Mouse (Mus musculus) CH12.LX (cell line): ENCODE measurements around the gene Aqr. TPM values are rescaled to one million over a fixed set of nuclear protein-coding genes. Genes with fewer than 3 reads are reported as not detected.

ENCODE experiments used
- DNase-seq: peaks from one replicate; pipeline ENCODE4 v3.0.0-alpha.2; 2013; ENCODE audit errors: extremely low read depth
- H3K27ac ChIP-seq: 2 replicates; pipeline ENCODE4 v1.5.1; 2012; ENCODE audit warnings: low read depth, mild to moderate bottlenecking, control low read depth, moderate library complexity; ENCODE audit not compliant: insufficient read depth
- H3K27me3 ChIP-seq: replicated peaks from 2 replicates; pipeline ENCODE3; 2012; ENCODE audit warnings: inconsistent platforms
- H3K36me3 ChIP-seq, 2 experiments: replicated peaks in 1 of 2; 2 replicates each; pipeline versions ENCODE3 to v1.6.1; 2012; ENCODE audit warnings: inconsistent platforms in 1 of 2, low read length in 1 of 2, mild to moderate bottlenecking in 1 of 2, mixed read lengths in 1 of 2, moderate library complexity in 1 of 2; ENCODE audit not compliant: control insufficient read depth in 1 of 2, insufficient read depth in 1 of 2
- H3K4me1 ChIP-seq, 2 experiments: 2 replicates each; pipeline ENCODE4 v1.6.1; 2012; ENCODE audit warnings: inconsistent platforms in 1 of 2, moderate library complexity in 1 of 2; ENCODE audit not compliant: insufficient read depth in 2 of 2, control insufficient read depth in 1 of 2
- H3K4me2 ChIP-seq: 2 replicates; pipeline ENCODE4 v1.6.1; 2012; ENCODE audit warnings: low read depth, mild to moderate bottlenecking, control low read depth; ENCODE audit not compliant: poor library complexity, insufficient read depth, severe bottlenecking
- H3K4me3 ChIP-seq, 3 experiments: fragments of 150-350 bp in 1 of 3; sonication (generic) in 1 of 3; replicated peaks in 1 of 3; 2 replicates each; pipeline versions ENCODE3 to v1.5.1; 2011 to 2012; ENCODE audit warnings: low read depth in 2 of 3, low read length in 2 of 3, mild to moderate bottlenecking in 2 of 3, moderate library complexity in 2 of 3, control low read depth in 1 of 3, improper control_type of control experiment in 1 of 3, inconsistent platforms in 1 of 3, mixed read lengths in 1 of 3; ENCODE audit not compliant: poor library complexity in 1 of 3
- H3K79me2 ChIP-seq: replicated peaks from 2 replicates; pipeline ENCODE4 v1.6.1; 2012; ENCODE audit warnings: mild to moderate bottlenecking, moderate library complexity; ENCODE audit not compliant: control insufficient read depth, poor library complexity, insufficient read depth, severe bottlenecking; ENCODE audit errors: extremely low read depth
- H3K9ac ChIP-seq: 2 replicates; pipeline ENCODE4 v1.6.1; 2012; ENCODE audit warnings: low read depth, mild to moderate bottlenecking, control low read depth, moderate library complexity; ENCODE audit not compliant: insufficient read depth
- H3K9me3 ChIP-seq: replicated peaks from 2 replicates; pipeline ENCODE3; 2012; ENCODE audit warnings: low read length, inconsistent platforms, mixed read lengths
- CTCF ChIP-seq, 2 experiments: IDR thresholded peaks in 1 of 2; conservative IDR thresholded peaks in 1 of 2; 2 replicates each; pipeline ENCODE4 v1.5.1; 2011 to 2012; ENCODE audit warnings: low read depth in 2 of 2, low read length in 2 of 2, improper control_type of control experiment in 1 of 2, inconsistent platforms in 1 of 2, mild to moderate bottlenecking in 1 of 2, moderate library complexity in 1 of 2
- E2F4 ChIP-seq: IDR thresholded peaks from 2 replicates; pipeline ENCODE4 v1.6.1; 2011; ENCODE audit warnings: low read depth, low read length, improper control_type of control experiment; ENCODE audit not compliant: insufficient replicate concordance
- ETS1 ChIP-seq: conservative IDR thresholded peaks from 2 replicates; pipeline ENCODE4 v1.6.1; 2012; ENCODE audit warnings: low read depth, mild to moderate bottlenecking, inconsistent platforms, low read length, improper control_type of control experiment, moderate library complexity
- GABPA ChIP-seq: IDR thresholded peaks from 2 replicates; pipeline ENCODE4 v1.6.1; 2012; ENCODE audit warnings: low read depth, low read length, improper control_type of control experiment, inconsistent platforms; ENCODE audit not compliant: insufficient replicate concordance
- HCFC1 ChIP-seq: IDR thresholded peaks from 2 replicates; pipeline ENCODE4 v1.6.1; 2012; ENCODE audit warnings: low read depth, mild to moderate bottlenecking, inconsistent platforms, low read length, improper control_type of control experiment
- IRF4 ChIP-seq: IDR thresholded peaks from 2 replicates; pipeline ENCODE4 v1.6.1; 2014; ENCODE audit warnings: low read depth, mild to moderate bottlenecking, inconsistent platforms, low read length, improper control_type of control experiment
- KAT2A ChIP-seq: IDR thresholded peaks from 2 replicates; pipeline ENCODE4 v1.6.1; 2012; ENCODE audit warnings: low read length, improper control_type of control experiment, inconsistent platforms; ENCODE audit not compliant: insufficient replicate concordance
- MEF2A ChIP-seq: IDR thresholded peaks from 2 replicates; pipeline ENCODE4 v1.6.1; 2014; ENCODE audit warnings: low read depth, mild to moderate bottlenecking, inconsistent platforms, low read length, improper control_type of control experiment, borderline replicate concordance
- MXI1 ChIP-seq: IDR thresholded peaks from 2 replicates; pipeline ENCODE4 v1.6.1; 2011; ENCODE audit warnings: mild to moderate bottlenecking, low read depth, low read length, improper control_type of control experiment
- NRF1 ChIP-seq: IDR thresholded peaks from 2 replicates; pipeline ENCODE4 v1.6.1; 2014; ENCODE audit warnings: low read depth, mild to moderate bottlenecking, inconsistent platforms, low read length, improper control_type of control experiment, moderate library complexity
- RAD21 ChIP-seq: IDR thresholded peaks from 2 replicates; pipeline ENCODE4 v1.6.1; 2011; ENCODE audit warnings: low read depth, mild to moderate bottlenecking, low read length, improper control_type of control experiment, moderate library complexity
- RCOR1 ChIP-seq: conservative IDR thresholded peaks from 2 replicates; pipeline ENCODE4 v1.6.1; 2012; ENCODE audit warnings: low read depth, mild to moderate bottlenecking, inconsistent platforms, low read length, improper control_type of control experiment
- SIN3A ChIP-seq: IDR thresholded peaks from 2 replicates; pipeline ENCODE4 v1.6.1; 2012; ENCODE audit warnings: low read length, improper control_type of control experiment, inconsistent platforms
- SMC3 ChIP-seq: IDR thresholded peaks from 2 replicates; pipeline ENCODE4 v1.6.1; 2011; ENCODE audit warnings: low read depth, low read length, improper control_type of control experiment
- TBP ChIP-seq: conservative IDR thresholded peaks from 2 replicates; pipeline ENCODE4 v1.6.1; 2011; ENCODE audit warnings: low read depth, low read length, improper control_type of control experiment
- USF2 ChIP-seq: conservative IDR thresholded peaks from 2 replicates; pipeline ENCODE4 v1.6.1; 2011; ENCODE audit warnings: low read depth, low read length, improper control_type of control experiment
- ZC3H11A ChIP-seq: IDR thresholded peaks from 2 replicates; pipeline ENCODE4 v1.6.1; 2012; ENCODE audit warnings: low read depth, mild to moderate bottlenecking, inconsistent platforms, low read length, improper control_type of control experiment
- ZNF384 ChIP-seq: IDR thresholded peaks from 2 replicates; pipeline ENCODE4 v1.6.1; 2012; ENCODE audit warnings: low read depth, low read length, improper control_type of control experiment, inconsistent platforms
- dilution Hi-C: fragments of 300-500 bp; cut with MboI; formaldehyde crosslinking; loops from 2 replicates; pipeline ENCODE4 v1.14.3; 2020; ENCODE audit warnings: low sequenced_read_pairs; ENCODE audit not compliant: extremely low pct_unique_long_range_greater_than_20kb, extremely low pct_ligation_motif_present
- in situ Hi-C: fragments of 300-500 bp; cut with MboI; formaldehyde crosslinking; loops from 3 replicates; pipeline ENCODE4 v1.14.3; 2019; ENCODE audit warnings: low sequenced_read_pairs, low pct_ligation_motif_present, low pct_unique_long_range_greater_than_20kb, mixed read lengths
- polyA plus RNA-seq: library from polyadenylated mRNA; unstranded; fragments of >175 nt; gene quantifications from 2 replicates; pipeline ENCODE4 v1.2.1, GENCODE M21; 2012; ENCODE audit warnings: low read depth; ENCODE audit not compliant: insufficient read length
- total RNA-seq, 2 experiments: library from RNA; depleted of rRNA; stranded (reverse); fragments of 300-350 nt in 1 of 2; fragments of >200 nt in 1 of 2; gene quantifications; 2 replicates each; pipeline ENCODE4 v1.2.3; 2012 to 2014

Gene Aqr
- total and polyA plus RNA-seq, 3 experiments: 37.1 to 64.1 (median 44.0) TPM

DNA sequence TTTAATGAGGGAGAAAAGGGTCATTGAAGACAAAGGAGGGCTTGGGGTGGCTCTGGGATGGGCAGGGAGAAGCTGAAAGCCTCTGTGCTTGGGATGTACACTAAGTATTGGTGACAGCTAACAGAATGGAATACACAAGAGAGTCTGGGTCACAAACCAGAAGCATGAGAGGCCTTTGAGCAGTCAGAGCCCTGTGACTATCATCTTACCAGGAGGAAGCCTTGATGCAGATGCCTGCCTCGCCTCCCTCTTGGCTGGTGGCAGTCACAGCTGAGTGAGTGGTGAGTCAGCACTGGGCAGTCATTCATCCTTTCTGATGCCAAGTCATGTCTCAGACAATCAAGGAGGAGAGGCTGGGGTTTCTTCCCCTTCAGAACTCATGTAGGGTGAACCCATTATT lies 99.6 kb downstream of the Aqr start:
- no peaks in the 10 kb centered on the region for H3K9me3 ChIP-seq
- in situ Hi-C loops (no loop called here), dilution Hi-C loops (no loop called here)
- no peak overlapping the region for H3K4me2 ChIP-seq
- no peak overlapping the region for H3K27ac ChIP-seq
- no peak for DNase-seq
- no peak overlapping the region for H3K4me3 ChIP-seq
- TF ChIP-seq USF2 (no peak), IRF4 (no peak), ZC3H11A (no peak), RCOR1 (no peak), GABPA (no peak), HCFC1 (no peak), TBP (no peak), KAT2A (no peak), MXI1 (no peak), ETS1 (no peak), MEF2A (no peak), NRF1 (no peak), CTCF (conservative IDR thresholded peaks at IDR 0.05 in 1 of 2, IDR thresholded peaks at IDR 0.05 in 1 of 2; ENCODE audit: low read depth in 2 of 2, low read length in 2 of 2) (no peak), E2F4 (no peak), ZNF384 (no peak), SMC3 (no peak)
- H3K9ac ChIP-seq: no peak overlapping the region
- no peaks in the 10 kb centered on the region for H3K79me2 ChIP-seq
- H3K4me1 ChIP-seq: peaks cover 0 to 7% of the 10 kb centered on the region in 2 experiments; a peak in 2 of 4 replicates
- no peaks in the 10 kb centered on the region for H3K36me3 ChIP-seq
- H3K27me3 ChIP-seq: no peaks in the 10 kb centered on the region

DNA sequence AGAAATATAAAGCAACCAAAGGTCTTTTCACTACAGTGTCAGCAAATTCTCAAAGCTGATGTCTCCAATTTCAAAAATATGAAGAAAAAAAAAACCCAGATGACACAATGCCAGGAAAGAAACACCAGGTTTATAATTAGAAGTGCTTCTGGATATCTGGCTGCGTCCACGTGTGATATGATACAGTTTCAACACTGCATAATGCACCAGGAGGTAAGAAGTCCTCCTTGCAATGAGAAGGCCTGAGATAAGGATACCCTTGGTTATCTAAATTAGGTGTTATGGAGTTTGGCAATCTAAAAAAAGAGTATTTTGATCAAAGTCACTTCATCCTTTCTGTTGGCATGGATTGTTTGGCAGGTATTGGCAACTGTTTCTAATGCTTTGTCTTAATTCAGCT lies 114.9 kb downstream of the Aqr start:
- H3K4me1 ChIP-seq: no peaks in the 10 kb centered on the region
- no peak for DNase-seq
- H3K27ac ChIP-seq: no peak overlapping the region
- dilution Hi-C loops: no loop called here
- H3K4me3 ChIP-seq: no peak overlapping the region
- no peak overlapping the region for H3K9ac ChIP-seq
- H3K79me2 ChIP-seq: no peaks in the 10 kb centered on the region
- no peak overlapping the region for H3K4me2 ChIP-seq
- H3K9me3 ChIP-seq: no peaks in the 10 kb centered on the region
- H3K36me3 ChIP-seq: no peaks in the 10 kb centered on the region
- no peaks in the 10 kb centered on the region for H3K27me3 ChIP-seq
- in situ Hi-C loops: loop anchor here (25.0 kb wide), 1 partner anchor 185 kb away; no protein-coding TSS in a partner anchor
- TF ChIP-seq SMC3: no peak
- TF ChIP-seq CTCF (conservative IDR thresholded peaks at IDR 0.05 in 1 of 2, IDR thresholded peaks at IDR 0.05 in 1 of 2; ENCODE audit: low read depth in 2 of 2, low read length in 2 of 2): no peak
- no peak for TF ChIP-seq MXI1
- no peak for TF ChIP-seq NRF1
- TF ChIP-seq SIN3A: no peak
- no peak for TF ChIP-seq TBP
- TF ChIP-seq USF2: no peak
- TF ChIP-seq RAD21: no peak
- TF ChIP-seq ZC3H11A: no peak
- no peak for TF ChIP-seq IRF4
